Mouse (Mus musculus) embryonic facial prominence, embryonic 14.5 days (tissue): ENCODE measurements around the gene Ech1. TPM values are rescaled to one million over a fixed set of nuclear protein-coding genes. Genes with fewer than 3 reads are reported as not detected.

ENCODE experiments used
- ATAC-seq: fragments of 200-750 bp; cut with Nextera tagmentation; 2 replicates; pipeline ENCODE4 v1.8.0; 2017; ENCODE audit warnings: low read depth, moderate number of reproducible peaks, moderate TSS enrichment
- DNase-seq: peaks from one replicate; pipeline ENCODE4 v3.0.0-alpha.2; 2015; ENCODE audit warnings: low spot score
- H3K27ac ChIP-seq: fragments of 300-500 bp; sonication (generic); replicated peaks from 2 replicates; pipeline ENCODE4 v1.5.1; 2014; ENCODE audit warnings: low read depth, mild to moderate bottlenecking, low read length, moderate library complexity
- H3K27me3 ChIP-seq: fragments of 300-500 bp; sonication (generic); replicated peaks from 2 replicates; pipeline ENCODE4 v1.6.1; 2014; ENCODE audit warnings: low read length; ENCODE audit not compliant: control insufficient read depth, insufficient read depth
- H3K36me3 ChIP-seq: fragments of 300-500 bp; sonication (generic); 2 replicates; pipeline ENCODE4 v1.6.1; 2014; ENCODE audit warnings: low read length, mixed read lengths; ENCODE audit not compliant: control insufficient read depth, insufficient read depth
- H3K4me1 ChIP-seq: fragments of 300-500 bp; sonication (generic); 2 replicates; pipeline ENCODE4 v1.6.1; 2014; ENCODE audit warnings: antibody characterized with exemption, low read length; ENCODE audit not compliant: control insufficient read depth, insufficient read depth
- H3K4me2 ChIP-seq: fragments of 300-500 bp; sonication (generic); 2 replicates; pipeline ENCODE4 v1.6.1; 2014; ENCODE audit warnings: low read depth, mild to moderate bottlenecking, low read length, moderate library complexity, mixed read lengths
- H3K4me3 ChIP-seq: fragments of 300-500 bp; sonication (generic); 2 replicates; pipeline ENCODE4 v1.5.1; 2014; ENCODE audit warnings: low read depth, mild to moderate bottlenecking, low read length
- H3K9ac ChIP-seq: fragments of 300-500 bp; sonication (generic); 2 replicates; pipeline ENCODE4 v1.6.1; 2014; ENCODE audit warnings: low read depth, mild to moderate bottlenecking, low read length, moderate library complexity, mixed read lengths
- H3K9me3 ChIP-seq: fragments of 300-500 bp; sonication (generic); 2 replicates; pipeline ENCODE4 v1.6.1; 2016; ENCODE audit warnings: low read length; ENCODE audit not compliant: control insufficient read depth
- WGBS: fragments of 180-500 bp; shearing (Covaris S2); extraction: QIAGEN DNeasy Blood & Tissue Kit; methylation state at CpG from one replicate; pipeline ENCODE4 v1.1.7; 2014; 5-methylcytosine and 5-hydroxymethylcytosine counted together
- polyA plus RNA-seq: library from polyadenylated mRNA; unstranded; fragments of >200 nt; fragmentation: Nextera tagmentation; extraction: Ambion mirVana; gene quantifications from 2 replicates; pipeline ENCODE4 v1.2.1, GENCODE M21; 2014

The Ech1 gene
- polyA plus RNA-seq, 1 experiment from 2014 or later: 183 TPM

DNA sequence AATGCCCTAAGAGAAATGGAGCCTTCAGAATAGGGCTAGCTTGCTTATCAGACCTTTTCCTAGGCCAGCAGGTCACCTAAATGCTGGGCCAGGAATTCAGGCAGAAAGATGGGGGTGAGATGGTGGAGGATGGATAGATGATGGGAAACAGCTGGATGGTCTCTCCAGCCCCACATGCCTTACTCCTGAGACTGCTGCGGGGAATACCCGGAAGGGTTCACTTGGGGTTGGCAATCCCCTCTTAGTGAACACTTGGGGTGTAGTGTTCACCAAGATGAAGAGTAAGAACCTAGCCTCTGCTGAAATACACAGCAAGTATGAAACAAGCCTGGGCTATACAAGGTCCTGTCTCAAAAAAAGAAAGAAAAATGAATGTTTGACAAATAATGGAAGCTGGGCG is 35.8 kb upstream of the Ech1 start:
- Histone ChIP-seq H3K9me3 (no peaks in the 10 kb centered on the region), H3K27ac (peak overlapping the region; percentile 39; the same call in 1 of the 2 replicates), H3K36me3 (peaks cover 20% of the 10 kb centered on the region; the same call in 1 of the 2 replicates), H3K27me3 (no peaks in the 10 kb centered on the region), H3K9ac (no peak overlapping the region), H3K4me3 (no peak overlapping the region), H3K4me2 (no peak overlapping the region), H3K4me1 (peaks cover 18% of the 10 kb centered on the region)
- ATAC-seq: no peak
- DNase-seq: no peak
- 38% methylated on average over 3 of the region's 3 CpGs for WGBS

DNA sequence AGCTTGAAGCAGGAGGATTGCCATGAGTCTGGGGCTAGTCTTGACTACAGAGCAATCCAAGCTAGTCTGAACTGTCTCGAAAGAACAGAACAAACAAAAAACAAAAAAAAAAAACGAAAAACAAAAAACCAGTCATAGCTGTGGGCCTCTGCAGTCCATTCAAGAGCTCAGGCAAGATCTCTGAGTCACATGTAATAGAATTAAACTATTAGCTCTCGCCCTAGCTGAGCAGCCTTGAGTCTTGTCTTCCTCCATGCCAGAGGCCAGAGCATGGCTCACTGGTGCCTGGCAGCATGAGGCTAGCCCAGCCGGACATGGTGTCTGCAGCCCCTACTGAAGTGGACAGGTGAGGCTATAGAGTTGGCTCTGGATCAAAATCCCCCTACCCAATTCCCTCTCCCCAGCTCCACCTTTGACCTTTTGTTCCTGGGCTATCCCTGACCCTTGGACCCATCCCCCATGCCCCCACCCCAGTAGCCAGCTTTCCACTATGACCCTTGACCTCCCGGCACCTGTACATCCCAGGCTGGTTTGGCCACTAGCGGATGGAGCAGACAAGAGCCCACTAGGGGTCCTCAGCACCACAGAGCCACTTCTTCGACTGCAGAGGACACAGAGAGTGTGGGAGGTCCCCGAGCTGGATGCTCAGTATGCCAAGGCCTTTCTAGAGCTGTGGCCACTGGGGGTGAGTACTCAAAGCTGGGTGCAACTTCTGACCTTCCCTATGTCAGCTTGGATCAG is 34.8 kb upstream of the Ech1 start:
- DNase-seq: no peak
- no peaks in the 10 kb centered on the region for H3K9me3 ChIP-seq
- ATAC-seq: no peak
- no peak overlapping the region for H3K9ac ChIP-seq
- 38% methylated on average over 8 of the region's 8 CpGs for WGBS
- peaks cover 19% of the 10 kb centered on the region; the same call in 1 of the 2 replicates for H3K36me3 ChIP-seq
- H3K4me2 ChIP-seq: no peak overlapping the region
- peak overlapping the region; percentile 39; the same call in 1 of the 2 replicates for H3K27ac ChIP-seq
- H3K4me3 ChIP-seq: no peak overlapping the region
- H3K27me3 ChIP-seq: no peaks in the 10 kb centered on the region
- H3K4me1 ChIP-seq: peaks cover 18% of the 10 kb centered on the region

DNA sequence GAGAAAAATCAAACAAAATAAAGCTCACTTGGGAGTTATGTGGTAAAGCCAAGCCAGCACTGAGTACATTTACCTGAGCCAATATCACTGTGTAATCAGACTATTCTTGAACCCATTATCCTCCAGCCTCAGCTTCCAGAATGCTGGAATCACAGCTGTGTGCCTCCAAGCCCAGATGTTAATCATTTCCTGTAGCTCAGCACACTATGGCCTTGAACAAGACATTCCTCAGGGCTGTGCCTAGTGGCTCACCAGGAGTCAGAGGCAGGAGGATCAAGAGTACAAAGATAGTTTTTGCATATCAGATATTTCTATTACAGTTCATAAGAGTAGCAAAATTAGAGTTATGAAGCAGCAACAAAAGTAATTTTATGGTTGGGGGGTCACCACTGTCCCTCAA is 33.3 kb upstream of the Ech1 start:
- Histone ChIP-seq H3K27ac (no peak overlapping the region), H3K9ac (no peak overlapping the region), H3K27me3 (no peaks in the 10 kb centered on the region), H3K9me3 (no peaks in the 10 kb centered on the region), H3K4me3 (no peak overlapping the region), H3K36me3 (peaks cover 12% of the 10 kb centered on the region; the same call in 1 of the 2 replicates), H3K4me1 (peaks cover 20% of the 10 kb centered on the region), H3K4me2 (no peak overlapping the region)
- DNase-seq (no peak), ATAC-seq (no peak)

DNA sequence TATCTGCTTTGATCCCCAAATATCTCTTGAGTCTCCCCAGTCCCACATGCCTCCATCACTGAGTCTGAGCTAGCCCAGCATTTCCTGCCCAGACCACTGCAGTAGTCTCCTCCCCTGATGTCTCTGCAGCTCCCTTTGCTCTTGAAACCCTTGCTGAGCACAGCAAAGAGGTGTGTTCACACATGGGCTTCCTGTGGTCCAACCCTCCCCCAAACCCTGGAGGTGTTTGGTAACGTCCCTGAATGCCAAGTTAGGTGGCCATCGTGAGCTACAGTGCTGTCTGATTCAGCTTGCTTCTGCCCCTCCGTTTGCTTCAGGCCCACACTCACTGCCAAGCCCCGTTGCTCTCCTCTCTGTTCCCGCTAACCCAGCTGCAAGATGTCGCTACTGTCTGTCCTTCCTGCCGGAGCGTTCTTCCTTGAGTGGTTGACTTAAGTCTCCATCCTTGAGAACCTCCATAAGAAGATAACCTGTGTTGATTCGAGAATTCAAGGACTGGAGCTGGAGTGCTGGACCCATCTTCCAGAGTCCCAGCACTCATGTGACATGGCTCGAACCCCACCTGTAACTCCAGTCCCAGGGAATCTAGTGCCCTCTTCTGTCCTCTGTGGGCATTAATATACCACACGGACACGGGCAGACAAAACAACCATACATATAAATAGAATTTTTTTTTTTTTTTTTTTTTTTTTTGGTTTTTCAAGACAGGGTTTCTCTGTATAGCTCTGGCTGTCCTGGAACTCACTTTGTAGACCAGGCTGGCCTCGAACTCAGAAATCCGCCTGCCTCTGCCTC is 32.4 kb upstream of the Ech1 start:
- Histone ChIP-seq H3K36me3 (peaks cover 5% of the 10 kb centered on the region; the same call in 1 of the 2 replicates), H3K27ac (no peak overlapping the region), H3K27me3 (no peaks in the 10 kb centered on the region), H3K4me3 (no peak overlapping the region), H3K9ac (no peak overlapping the region), H3K4me2 (no peak overlapping the region), H3K4me1 (peaks cover 25% of the 10 kb centered on the region), H3K9me3 (no peaks in the 10 kb centered on the region)
- no peak for DNase-seq
- 80% methylated on average over 14 of the region's 14 CpGs for WGBS
- no peak for ATAC-seq

DNA sequence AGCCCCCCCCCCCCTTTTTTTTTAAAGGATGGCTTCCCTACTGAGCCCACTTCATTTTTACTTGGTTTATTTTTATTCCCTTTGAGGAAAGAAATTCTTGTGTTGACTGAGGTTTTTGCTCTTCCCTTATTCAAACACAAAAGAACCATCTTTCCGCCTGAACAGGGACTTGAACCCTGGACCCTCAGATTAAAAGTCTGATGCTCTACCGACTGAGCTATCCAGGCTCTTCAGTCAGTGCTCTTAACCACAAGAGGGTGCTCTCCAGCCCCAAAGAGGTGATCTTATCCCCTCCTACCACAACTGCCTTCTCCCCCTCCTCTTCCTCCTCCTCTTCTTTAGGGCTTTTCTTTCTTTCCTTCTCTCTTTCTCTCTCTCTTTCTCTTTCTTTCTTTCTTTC is 31.2 kb upstream of the Ech1 start:
- peak; percentile 38 for DNase-seq
- no peaks in the 10 kb centered on the region for H3K9me3 ChIP-seq
- no peak overlapping the region for H3K27ac ChIP-seq
- H3K27me3 ChIP-seq: no peaks in the 10 kb centered on the region
- no peak for ATAC-seq
- peaks cover 23% of the 10 kb centered on the region for H3K4me1 ChIP-seq
- H3K4me3 ChIP-seq: no peak overlapping the region
- 33% methylated on average over 2 of the region's 2 CpGs for WGBS
- no peaks in the 10 kb centered on the region for H3K36me3 ChIP-seq
- H3K9ac ChIP-seq: no peak overlapping the region
- no peak overlapping the region for H3K4me2 ChIP-seq

DNA sequence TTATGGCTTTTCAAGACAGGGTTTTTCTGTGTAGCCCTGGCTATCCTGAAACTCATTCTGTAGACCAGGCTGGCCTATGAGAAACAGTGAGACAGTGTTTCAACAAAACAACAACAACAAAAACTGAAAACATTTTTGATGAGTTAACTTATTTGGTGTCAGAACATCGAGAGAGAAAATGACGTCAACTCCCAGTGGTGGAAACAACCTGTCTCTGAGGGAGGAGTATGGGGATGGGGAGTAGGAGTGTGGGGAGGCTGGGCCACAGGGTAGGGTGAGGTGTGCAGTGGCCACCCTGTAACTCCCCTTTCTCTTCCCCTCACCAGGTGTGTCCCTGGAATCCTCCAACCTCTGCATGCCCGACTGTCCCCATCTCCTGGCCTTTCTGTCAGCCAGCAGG is 30.5 kb upstream of the Ech1 start:
- H3K27ac ChIP-seq: no peak overlapping the region
- H3K9me3 ChIP-seq: no peaks in the 10 kb centered on the region
- ATAC-seq (no peak), DNase-seq (no peak)
- H3K4me2 ChIP-seq: no peak overlapping the region
- H3K9ac ChIP-seq: no peak overlapping the region
- H3K27me3 ChIP-seq: no peaks in the 10 kb centered on the region
- WGBS: 68% methylated on average over 3 of the region's 3 CpGs
- no peak overlapping the region for H3K4me3 ChIP-seq
- peaks cover 17% of the 10 kb centered on the region for H3K4me1 ChIP-seq
- no peaks in the 10 kb centered on the region for H3K36me3 ChIP-seq

DNA sequence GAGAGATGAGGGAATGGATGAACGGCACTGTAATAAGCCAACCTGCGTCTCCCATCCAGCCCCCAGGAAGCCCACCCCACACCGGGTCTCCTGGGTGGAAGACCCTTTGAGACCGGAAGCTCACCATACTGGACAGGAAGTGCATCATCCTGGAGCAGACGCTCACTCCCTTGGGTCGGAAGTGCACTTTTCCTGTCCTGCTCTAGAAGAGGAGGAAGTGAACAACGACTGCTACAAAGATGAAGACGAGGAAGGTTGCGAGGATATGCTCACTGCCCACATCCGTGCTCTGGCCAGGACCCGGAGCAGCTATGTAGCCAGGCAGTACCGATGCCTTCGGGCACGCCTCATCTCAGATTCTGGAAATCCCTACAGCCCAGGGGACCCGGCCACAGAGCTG is 29.2 kb upstream of the Ech1 start:
- Histone ChIP-seq H3K9ac (no peak overlapping the region), H3K27me3 (no peaks in the 10 kb centered on the region), H3K4me1 (0 out of 2 replicates have a peak, but pooled peaks cover 7% of the 10 kb centered on the region), H3K36me3 (no peaks in the 10 kb centered on the region), H3K27ac (no peak overlapping the region; the same call in 1 of the 2 replicates), H3K4me2 (no peak overlapping the region), H3K4me3 (no peak overlapping the region), H3K9me3 (no peaks in the 10 kb centered on the region)
- 74% methylated on average over 15 of the region's 15 CpGs for WGBS
- DNase-seq (no peak), ATAC-seq (no peak)

DNA sequence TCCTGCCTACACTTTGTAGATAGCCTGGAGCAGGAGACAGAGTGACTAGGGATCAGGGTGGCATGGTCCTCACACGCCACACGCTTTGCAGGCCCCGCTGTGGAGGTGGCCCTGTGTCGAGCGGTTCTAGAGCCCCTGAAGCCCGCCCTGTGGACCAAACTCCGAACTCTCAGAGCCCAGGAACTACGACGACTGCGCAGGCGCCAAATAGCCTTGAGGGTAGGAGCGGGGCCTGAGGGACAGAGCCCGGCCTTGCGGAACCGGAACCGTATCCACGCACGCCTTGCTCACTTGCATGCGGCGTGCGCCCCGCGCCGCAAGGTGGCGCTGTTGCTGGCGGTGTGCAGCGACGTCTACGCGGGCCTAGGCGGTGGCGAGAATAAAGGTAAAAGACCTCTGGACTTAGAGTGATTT is 28.4 kb upstream of the Ech1 start:
- ATAC-seq (peak; percentile 77), DNase-seq (peak; percentile 71)
- no peaks in the 10 kb centered on the region for H3K27me3 ChIP-seq
- 20% methylated on average over 32 of the region's 32 CpGs for WGBS
- peak overlapping the region; percentile 68; the same call in 1 of the 2 replicates for H3K27ac ChIP-seq
- H3K4me2 ChIP-seq: peak overlapping the region; percentile 46
- H3K9ac ChIP-seq: peak overlapping the region; percentile 61
- H3K9me3 ChIP-seq: no peaks in the 10 kb centered on the region
- H3K4me3 ChIP-seq: peak overlapping the region; percentile 10; the same call in 1 of the 2 replicates
- H3K36me3 ChIP-seq: no peaks in the 10 kb centered on the region
- H3K4me1 ChIP-seq: peaks cover 9% of the 10 kb centered on the region
